Mouse (Mus musculus) bone marrow macrophage, adult 2 months (primary cell): ENCODE data around the gene Mms19.

ENCODE experiments used
- CTCF ChIP-seq: IDR thresholded peaks from 2 replicates; pipeline ENCODE4 v1.5.1; 2012; ENCODE audit warnings: low read depth, mild to moderate bottlenecking, low read length, moderate library complexity
- POLR2A ChIP-seq: IDR thresholded peaks from 2 replicates; pipeline ENCODE4 v1.6.1; 2012; ENCODE audit warnings: mild to moderate bottlenecking, low read depth, low read length, borderline replicate concordance

DNA sequence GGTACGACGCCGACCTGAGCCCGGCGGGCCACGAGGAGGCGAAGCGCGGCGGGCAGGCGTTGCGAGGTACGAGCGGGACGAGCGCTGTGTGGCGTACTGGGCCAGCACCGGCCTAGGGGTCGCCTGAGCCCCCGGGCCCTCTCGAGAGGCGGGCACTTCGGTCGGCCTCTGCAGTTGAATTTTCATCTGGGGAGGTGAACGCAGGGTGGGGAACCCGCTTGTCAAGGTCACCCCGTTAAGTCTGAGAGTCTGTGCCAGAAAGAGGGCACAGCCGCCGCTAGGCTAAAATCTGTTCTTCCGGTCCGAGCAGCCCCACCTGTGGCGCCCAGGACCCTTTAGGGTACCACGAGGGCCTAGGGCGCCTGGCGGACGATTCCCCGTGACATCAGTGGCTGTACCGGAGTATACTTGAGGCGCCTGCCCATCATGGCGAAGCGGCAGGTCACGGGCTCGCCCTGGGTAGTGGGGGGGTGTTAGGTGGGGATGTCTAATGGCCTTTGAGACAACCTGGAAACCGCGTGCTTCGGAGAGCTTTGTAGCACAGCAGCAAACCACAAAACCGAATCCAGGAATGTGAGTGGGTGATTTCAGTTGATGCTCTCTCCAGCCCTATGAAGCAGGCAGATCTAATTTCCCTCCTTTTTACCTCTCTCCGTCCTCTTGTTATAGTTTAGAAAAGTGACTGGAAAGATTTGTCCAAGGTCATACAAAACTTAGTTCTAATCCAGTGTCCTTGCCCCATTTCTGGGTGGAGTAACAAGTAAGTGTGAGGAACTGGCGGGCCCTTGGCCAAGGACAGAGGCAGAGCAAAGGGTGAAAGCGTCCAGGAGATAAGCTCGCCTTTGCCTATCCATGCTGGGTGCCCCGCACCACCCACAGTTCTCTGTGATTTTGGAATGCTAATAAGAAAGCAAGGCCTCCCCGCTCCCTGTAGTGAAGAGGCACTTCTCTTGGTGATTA, 68.6 kb downstream of the Mms19 start:
- TF ChIP-seq CTCF (no peak), POLR2A (no peak)
